Mouse (Mus musculus): ENCODE measurements around the gene Reps2.

The Reps2 gene

GRCm38 (mm10) chrX:162643091-162643788 is at the start of gene Reps2:
Gene Reps2, minus strand, starts transcription at chrX:162643649.
- peak; percentile 91 for DNase-seq (ENCODE audit: low read depth, low spot score)

GRCm38 (mm10) chrX:162691272-162691671 is 47.8 kb upstream of the Reps2 start:
- no peak for DNase-seq (ENCODE audit: low read depth, low spot score)

GRCm38 (mm10) chrX:162685394-162685793 is 41.9 kb upstream of the Reps2 start:
- no peak for DNase-seq (ENCODE audit: low read depth, low spot score)

- peak; percentile 66 for DNase-seq (ENCODE audit: low read depth, low spot score)
Measured at GRCm38 (mm10) chrX:162679506-162679905, 36.1 kb upstream of the Reps2 start.

GRCm38 (mm10) chrX:162678820-162679219 is 35.4 kb upstream of the Reps2 start:
- DNase-seq (ENCODE audit: low read depth, low spot score) = no peak

GRCm38 (mm10) chrX:162666166-162666565 is 22.7 kb upstream of the Reps2 start:
- DNase-seq (ENCODE audit: low read depth, low spot score) = no peak

GRCm38 (mm10) chrX:162660182-162660581 is 16.7 kb upstream of the Reps2 start:
- DNase-seq (ENCODE audit: low read depth, low spot score) = no peak

- DNase-seq (ENCODE audit: low read depth, low spot score) = no peak
Measured at GRCm38 (mm10) chrX:162653518-162653917, 10.1 kb upstream of the Reps2 start.

GRCm38 (mm10) chrX:162652445-162652844 is 9.0 kb upstream of the Reps2 start:
- DNase-seq (ENCODE audit: low read depth, low spot score) = no peak

- DNase-seq (ENCODE audit: low read depth, low spot score) = no peak
Measured at GRCm38 (mm10) chrX:162651125-162651524, 7.7 kb upstream of the Reps2 start.

GRCm38 (mm10) chrX:162643789-162644092 is 292 bp upstream of the Reps2 start:
- DNase-seq (ENCODE audit: low read depth, low spot score) = no peak

GRCm38 (mm10) chrX:162642402-162643090 is 903 bp downstream of the Reps2 start:
- DNase-seq (ENCODE audit: low read depth, low spot score) = peak; percentile 1

GRCm38 (mm10) chrX:162641764-162642163 is 1.7 kb downstream of the Reps2 start:
- no peak for DNase-seq (ENCODE audit: low read depth, low spot score)

GRCm38 (mm10) chrX:162635159-162635558 is 8.3 kb downstream of the Reps2 start:
- DNase-seq (ENCODE audit: low read depth, low spot score) = no peak

GRCm38 (mm10) chrX:162622091-162622437 is 21.4 kb downstream of the Reps2 start:
- DNase-seq (ENCODE audit: low read depth, low spot score) = no peak

GRCm38 (mm10) chrX:162621194-162622090 is 22.0 kb downstream of the Reps2 start:
- DNase-seq (ENCODE audit: low read depth, low spot score) = no peak

- DNase-seq (ENCODE audit: low read depth, low spot score) = no peak
Measured at GRCm38 (mm10) chrX:162619705-162620104, 23.7 kb downstream of the Reps2 start.

- DNase-seq (ENCODE audit: low read depth, low spot score) = no peak
Measured at GRCm38 (mm10) chrX:162618547-162618946, 24.9 kb downstream of the Reps2 start.

- no peak for DNase-seq (ENCODE audit: low read depth, low spot score)
Measured at GRCm38 (mm10) chrX:162606113-162606512, 37.3 kb downstream of the Reps2 start.

- no peak for DNase-seq (ENCODE audit: low read depth, low spot score)
Measured at GRCm38 (mm10) chrX:162599666-162600065, 43.8 kb downstream of the Reps2 start.

GRCm38 (mm10) chrX:162591005-162591801 is 52.2 kb downstream of the Reps2 start:
- DNase-seq (ENCODE audit: low read depth, low spot score) = no peak
